Mouse (Mus musculus): Measurements from ENCODE around the gene Nat8l. TPM values are rescaled to one million over a fixed set of nuclear protein-coding genes. Genes with fewer than 3 reads are reported as not detected.

Gene Nat8l
- polyA plus RNA-seq, 1 experiment from 2014 or later = 4.7 TPM

GRCm38 (mm10) chr5:34007392-34007941 is 11.7 kb downstream of the Nat8l start:
- Histone ChIP-seq H3K9me3 (no peaks in the 10 kb centered on the region), H3K27me3 (no peaks in the 10 kb centered on the region), H3K4me3 (no peak overlapping the region), H3K4me2 (no peak overlapping the region), H3K27ac (replicated peaks) (no peak overlapping the region), H3K4me1 (replicated peaks) (0 out of 2 replicates have a peak, but pooled peaks cover 4% of the 10 kb centered on the region), H3K36me3 (0 out of 2 replicates have a peak, but pooled peaks cover 3% of the 10 kb centered on the region), H3K9ac (no peak overlapping the region)
- no peak for ATAC-seq (ENCODE audit: low read depth)
- 81% methylated on average over 4 of the region's 4 CpGs for WGBS

- H3K4me2 ChIP-seq = no peak overlapping the region
- H3K9me3 ChIP-seq = no peaks in the 10 kb centered on the region
- ATAC-seq (ENCODE audit: low read depth) = no peak
- no peaks in the 10 kb centered on the region for H3K27me3 ChIP-seq
- no peak overlapping the region for H3K27ac ChIP-seq (replicated peaks)
- H3K9ac ChIP-seq = no peak overlapping the region
- no peaks in the 10 kb centered on the region for H3K4me1 ChIP-seq (replicated peaks)
- no peak overlapping the region for H3K4me3 ChIP-seq
- 55% methylated on average over 1 of the region's 1 CpGs for WGBS
- no peaks in the 10 kb centered on the region for H3K36me3 ChIP-seq
These were observed 18.9 kb downstream of the Nat8l start for GRCm38 (mm10) chr5:34014652-34015051.

GRCm38 (mm10) chr5:34018968-34019367 is 23.2 kb downstream of the Nat8l start:
- 83% methylated on average over 4 of the region's 4 CpGs for WGBS
- H3K27ac ChIP-seq (replicated peaks) = no peak overlapping the region
- no peak overlapping the region for H3K9ac ChIP-seq
- H3K4me1 ChIP-seq (replicated peaks) = no peaks in the 10 kb centered on the region
- no peaks in the 10 kb centered on the region for H3K9me3 ChIP-seq
- no peak overlapping the region for H3K4me2 ChIP-seq
- no peaks in the 10 kb centered on the region for H3K27me3 ChIP-seq
- H3K36me3 ChIP-seq = no peaks in the 10 kb centered on the region
- no peak for ATAC-seq (ENCODE audit: low read depth)
- no peak overlapping the region for H3K4me3 ChIP-seq

GRCm38 (mm10) chr5:34030101-34030500 is 34.3 kb downstream of the Nat8l start:
- ATAC-seq (ENCODE audit: low read depth) = no peak
- Histone ChIP-seq H3K9ac (no peak overlapping the region), H3K27ac (replicated peaks) (peak overlapping the region; percentile 33; the same call in 1 of the 2 replicates), H3K4me1 (replicated peaks) (peaks cover 14% of the 10 kb centered on the region), H3K9me3 (no peaks in the 10 kb centered on the region), H3K4me2 (no peak overlapping the region), H3K27me3 (no peaks in the 10 kb centered on the region), H3K4me3 (no peak overlapping the region), H3K36me3 (no peaks in the 10 kb centered on the region)
- WGBS = 28% methylated on average over 4 of the region's 4 CpGs

- H3K4me1 ChIP-seq (replicated peaks) = peaks cover 14% of the 10 kb centered on the region
These were observed 35.2 kb downstream of the Nat8l start for GRCm38 (mm10) chr5:34031022-34031421.

GRCm38 (mm10) chr5:34032520-34032919 is 36.7 kb downstream of the Nat8l start:
- WGBS = 61% methylated on average over 3 of the region's 3 CpGs
- ATAC-seq (ENCODE audit: low read depth) = no peak
- H3K9me3 ChIP-seq = no peaks in the 10 kb centered on the region

More at GRCm38 (mm10) chr5:34031022-34031421, 35.2 kb downstream of the Nat8l start:
- H3K36me3 ChIP-seq = no peaks in the 10 kb centered on the region
- H3K9me3 ChIP-seq = no peaks in the 10 kb centered on the region
- H3K27ac ChIP-seq (replicated peaks) = no peak overlapping the region
- ATAC-seq (ENCODE audit: low read depth) = no peak
- H3K4me2 ChIP-seq = no peak overlapping the region
- no peak overlapping the region for H3K9ac ChIP-seq
- 69% methylated on average over 6 of the region's 6 CpGs for WGBS
- no peaks in the 10 kb centered on the region for H3K27me3 ChIP-seq
- no peak overlapping the region for H3K4me3 ChIP-seq

More at GRCm38 (mm10) chr5:34032520-34032919, 36.7 kb downstream of the Nat8l start:
- H3K4me3 ChIP-seq = no peak overlapping the region
- no peak overlapping the region for H3K27ac ChIP-seq (replicated peaks)
- no peaks in the 10 kb centered on the region for H3K36me3 ChIP-seq
- H3K4me2 ChIP-seq = no peak overlapping the region
- H3K27me3 ChIP-seq = no peaks in the 10 kb centered on the region
- H3K9ac ChIP-seq = no peak overlapping the region
- peaks cover 14% of the 10 kb centered on the region for H3K4me1 ChIP-seq (replicated peaks)

Other genes starting within 250 kb of the Nat8l start
- 58.3 and 59.4 TPM in 2 replicates for gene Letm1, start 213.2 kb upstream of the Nat8l start, polyA plus RNA-seq (2015; fragmentation: Nextera tagmentation; extraction: Ambion mirVana)
- gene Nsd2, start 175.3 kb upstream of the Nat8l start, polyA plus RNA-seq (2015; fragmentation: Nextera tagmentation; extraction: Ambion mirVana) = 63.1 and 68.8 TPM in 2 replicates
- 38.5 and 42.6 TPM in 2 replicates for gene Nelfa, start 59.6 kb upstream of the Nat8l start, polyA plus RNA-seq (2015; fragmentation: Nextera tagmentation; extraction: Ambion mirVana)
- gene Gm1673, start 12.6 kb upstream of the Nat8l start, polyA plus RNA-seq (2015; fragmentation: Nextera tagmentation; extraction: Ambion mirVana) = 369 and 526 TPM in 2 replicates
- 0.29 and 1.0 TPM in 2 replicates for gene Poln, start 173.5 kb downstream of the Nat8l start, polyA plus RNA-seq (2015; fragmentation: Nextera tagmentation; extraction: Ambion mirVana)
- 15.2 and 17.9 TPM in 2 replicates for gene Haus3, start 173.5 kb downstream of the Nat8l start, polyA plus RNA-seq (2015; fragmentation: Nextera tagmentation; extraction: Ambion mirVana)
- 27.0 and 31.6 TPM in 2 replicates for gene Mxd4, start 191.7 kb downstream of the Nat8l start, polyA plus RNA-seq (2015; fragmentation: Nextera tagmentation; extraction: Ambion mirVana)